Comparison of ENCODE assay signal across 8 mouse cellular contexts in the genomic region with DNA sequence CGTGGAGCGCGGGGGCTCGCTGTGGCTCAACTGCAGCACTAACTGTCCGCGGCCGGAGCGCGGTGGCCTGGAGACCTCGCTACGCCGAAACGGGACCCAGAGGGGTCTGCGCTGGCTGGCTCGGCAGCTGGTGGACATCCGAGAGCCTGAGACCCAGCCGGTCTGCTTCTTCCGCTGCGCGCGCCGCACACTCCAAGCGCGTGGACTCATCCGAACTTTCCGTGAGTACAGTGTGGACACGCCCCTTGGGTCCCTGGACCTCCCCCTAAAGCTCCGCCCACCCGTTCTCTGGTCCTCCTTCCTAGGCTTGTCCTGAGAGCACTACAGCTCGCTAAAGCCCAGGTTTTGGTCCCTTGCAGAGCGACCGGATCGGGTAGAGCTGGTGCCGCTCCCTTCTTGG. TPM values are rescaled to one million over a fixed set of nuclear protein-coding genes. Genes with fewer than 3 reads are reported as not detected.
A peak's percentile ranks its signal among the peaks of the same experiment; 100 is the strongest.
DNase-seq lines count a peak whose midpoint lies in the region; ATAC-seq and TF ChIP-seq lines count a peak whose summit lies in the region.

No protein-coding gene starts in this region.

- intact Hi-C loops in left cerebral cortex, postnatal 36 days (cut with DNase I): loop anchor here (2.0 to 5.0 kb wide), 2 partner anchors 40 to 99 kb away; a partner anchor contains a TSS

- H3K9me3 ChIP-seq in hindbrain, postnatal 0 days (ENCODE audit: low read length): no peaks in the 10 kb centered on the region

- no peak for ATAC-seq in hindbrain, postnatal 0 days

- no peak; the same call in 1 of the 2 replicates for TF ChIP-seq POLR2A in spleen, adult 2 months (IDR thresholded peaks at IDR 0.05; ENCODE audit: low read depth, low read length)

- H3K4me3 ChIP-seq in hindbrain, postnatal 0 days (ENCODE audit: low read length): peak overlapping the region; percentile 56
- peak overlapping the region; percentile 65 for H3K4me3 ChIP-seq in spleen, adult 2 months (ENCODE audit: extremely low read depth, insufficient read depth, insufficient read length)

- H3K27ac ChIP-seq in hindbrain, postnatal 0 days: no peak overlapping the region
- no peak overlapping the region for H3K27ac ChIP-seq in spleen, adult 2 months (ENCODE audit: insufficient read depth, low read length)

- H3K9ac ChIP-seq in hindbrain, postnatal 0 days (replicated peaks; ENCODE audit: low read length): no peak overlapping the region; the same call in 1 of the 2 replicates

- H3K27me3 ChIP-seq in hindbrain, postnatal 0 days (ENCODE audit: insufficient read depth, low read length): peaks cover 63% of the 10 kb centered on the region
- H3K27me3 ChIP-seq in spleen, adult 2 months (ENCODE audit: control insufficient read depth, insufficient read depth, low read length): peaks cover 26% of the 10 kb centered on the region

- H3K4me2 ChIP-seq in hindbrain, postnatal 0 days (ENCODE audit: low read depth, low read length): peak overlapping the region; percentile 98

- H3K36me3 ChIP-seq in hindbrain, postnatal 0 days (ENCODE audit: insufficient read depth, low read length): no peaks in the 10 kb centered on the region
- H3K36me3 ChIP-seq in spleen, adult 2 months (ENCODE audit: control insufficient read depth, insufficient read depth, low read length): peaks cover under 1% of the 10 kb centered on the region

- peaks cover 46% of the 10 kb centered on the region for H3K4me1 ChIP-seq in hindbrain, postnatal 0 days (ENCODE audit: insufficient read depth, low read length)
- peaks cover 22% of the 10 kb centered on the region for H3K4me1 ChIP-seq in spleen, adult 2 months (ENCODE audit: control insufficient read depth, insufficient read depth, insufficient read length)

- peak; percentile 40 for DNase-seq in cerebellum, adult 9-11 months
- DNase-seq in cerebellum, adult 11-12 months: no peak
- DNase-seq in c-Kit-positive CD71-positive TER-119-negative erythroid progenitor cells, embryonic 14.5 days (ENCODE audit: low read depth): peak; percentile 92
- peak; percentile 80 to 82 for DNase-seq in gastrocnemius, adult 8-10 months (ENCODE audit: low spot score in 2 of 2)
- DNase-seq in hindbrain, postnatal 0 days (ENCODE audit: low spot score): peak; percentile 68
- peak; percentile 69 to 70 for DNase-seq in left cerebral cortex, postnatal 36 days (ENCODE audit: low spot score in 2 of 2)
- peak; percentile 82 for DNase-seq in mesoderm, embryonic 11.5 days (ENCODE audit: low read depth, low spot score)
- DNase-seq in spleen, adult 2 months (ENCODE audit: low read depth in 1 of 2, low spot score in 2 of 2): peak; percentile 67 to 82

- 1% methylated on average over 34 of the region's 34 CpGs for WGBS in hindbrain, postnatal 0 days
- under 1% methylated on average over 34 of the region's 34 CpGs for WGBS in spleen, adult 2 months

- no peak for TF ChIP-seq CTCF in hindbrain, postnatal 0 days (IDR thresholded peaks at IDR 0.05; ENCODE audit: low read depth)
- no peak for TF ChIP-seq CTCF in spleen, adult 2 months (IDR thresholded peaks at IDR 0.05; ENCODE audit: extremely low read depth, insufficient read depth, insufficient read length, insufficient replicate concordance)

RNA-seq across cellular contexts. Expression of a gene that starts 1.3 kb away (rescaled TPM):
- total RNA-seq in gastrocnemius, adult 8-10 months (2022): under 1 TPM in 1 of 4 experiments, not detected in 3; 0.08 TPM
- 9.1 and 9.7 TPM in 2 replicates for total RNA-seq in hindbrain, postnatal 0 days (2014; rRNA removed)
- polyA plus RNA-seq in hindbrain, postnatal 0 days (2015; fragmentation: Nextera tagmentation; extraction: Ambion mirVana): 3.6 and 3.7 TPM in 2 replicates
- 100 to 1,000 TPM; 235 to 249 TPM for total RNA-seq in left cerebral cortex, postnatal 36 days (2021)
- polyA plus RNA-seq in spleen, adult 2 months (2012; rRNA removed): 1.1 and 1.2 TPM in 2 replicates

RNA-seq across cellular contexts. Expression of a gene that starts 4.0 kb away (rescaled TPM):
- 1 to 10 TPM; 1.3 to 2.7 (median 1.8) TPM for total RNA-seq in gastrocnemius, adult 8-10 months (2022)
- not detected in 2 replicates for total RNA-seq in hindbrain, postnatal 0 days (2014; rRNA removed)
- 0.15 TPM in 1 of 2 replicates, not detected in the other for polyA plus RNA-seq in hindbrain, postnatal 0 days (2015; fragmentation: Nextera tagmentation; extraction: Ambion mirVana)
- 1 to 10 TPM; 1.2 to 1.3 TPM for total RNA-seq in left cerebral cortex, postnatal 36 days (2021)
- polyA plus RNA-seq in spleen, adult 2 months (2012; rRNA removed): 8.1 and 9.3 TPM in 2 replicates

RNA-seq across cellular contexts. Expression of a gene that starts 17.4 kb away (rescaled TPM):
- total RNA-seq in gastrocnemius, adult 8-10 months (2022): 1 to 10 TPM; 1.3 to 2.3 (median 1.4) TPM
- total RNA-seq in hindbrain, postnatal 0 days (2014; rRNA removed): 4.3 and 5.0 TPM in 2 replicates
- polyA plus RNA-seq in hindbrain, postnatal 0 days (2015; fragmentation: Nextera tagmentation; extraction: Ambion mirVana): 3.8 and 4.4 TPM in 2 replicates
- total RNA-seq in left cerebral cortex, postnatal 36 days (2021): 1 to 10 TPM; 2.4 to 3.2 TPM
- polyA plus RNA-seq in spleen, adult 2 months (2012; rRNA removed): 59.7 and 67.4 TPM in 2 replicates

RNA-seq across cellular contexts. Expression of a gene that starts 30.6 kb away (rescaled TPM):
- 10 to 100 TPM; 53.7 to 58.9 (median 55.7) TPM for total RNA-seq in gastrocnemius, adult 8-10 months (2022)
- 104 and 107 TPM in 2 replicates for total RNA-seq in hindbrain, postnatal 0 days (2014; rRNA removed)
- 117 and 124 TPM in 2 replicates for polyA plus RNA-seq in hindbrain, postnatal 0 days (2015; fragmentation: Nextera tagmentation; extraction: Ambion mirVana)
- total RNA-seq in left cerebral cortex, postnatal 36 days (2021): 10 to 100 TPM; 59.6 to 62.5 TPM
- polyA plus RNA-seq in spleen, adult 2 months (2012; rRNA removed): 75.8 and 99.7 TPM in 2 replicates

RNA-seq across cellular contexts. Expression of a gene that starts 33.8 kb away (rescaled TPM):
- not detected for total RNA-seq in gastrocnemius, adult 8-10 months (2022)
- total RNA-seq in hindbrain, postnatal 0 days (2014; rRNA removed): 1.1 and 2.2 TPM in 2 replicates
- 0.16 TPM in 1 of 2 replicates, not detected in the other for polyA plus RNA-seq in hindbrain, postnatal 0 days (2015; fragmentation: Nextera tagmentation; extraction: Ambion mirVana)
- total RNA-seq in left cerebral cortex, postnatal 36 days (2021): not detected
- polyA plus RNA-seq in spleen, adult 2 months (2012; rRNA removed): 0.28 and 0.65 TPM in 2 replicates

Comparison
In these comparisons a context has a peak if more than half of its experiments do, and no peak if none do; other contexts are left out.
1. RNA of a gene that starts 1.3 kb away (total RNA-seq): 235 to 249 TPM in left cerebral cortex, postnatal 36 days; 9.1 to 9.7 TPM in hindbrain, postnatal 0 days and 0.08 TPM in gastrocnemius, adult 8-10 months; every median in the first group is over 10 times any median in the second.